Mouse (Mus musculus): ENCODE data around the gene Rpl35.

Rpl35 gene

DNA sequence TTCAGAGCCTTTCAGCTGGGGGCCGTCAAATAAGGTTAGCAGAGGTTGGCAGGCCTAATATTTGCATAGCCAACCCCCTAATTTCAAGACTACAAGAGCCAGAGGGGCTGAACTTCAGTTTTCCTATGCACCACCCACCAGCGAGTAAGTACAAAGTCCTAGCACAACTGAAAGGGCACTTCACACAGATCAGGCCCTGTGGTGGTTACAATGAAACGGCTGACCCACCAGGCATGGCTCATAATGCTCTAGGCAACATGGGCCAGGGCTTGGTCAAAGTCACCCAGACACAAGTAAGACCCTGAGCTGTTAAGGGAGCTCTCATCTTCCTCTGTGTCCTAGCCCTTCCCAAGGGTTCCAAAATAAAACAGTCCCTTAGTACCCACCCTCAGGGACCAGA is 3.6 kb downstream of the Rpl35 start:
- H3K4me1 ChIP-seq (replicated peaks; ENCODE audit: low read depth, low read length): peaks cover 72% of the 10 kb centered on the region
- H3K4me3 ChIP-seq (replicated peaks; ENCODE audit: low read length): peak overlapping the region; percentile 98
- H3K36me3 ChIP-seq (ENCODE audit: insufficient read depth, low read length): peaks cover 53% of the 10 kb centered on the region
- H3K9me3 ChIP-seq (ENCODE audit: low read length): no peaks in the 10 kb centered on the region
- TF ChIP-seq NANOG (IDR thresholded peaks at IDR 0.05; ENCODE audit: borderline replicate concordance, low read length): no peak
- no peak for TF ChIP-seq CTCF (conservative IDR thresholded peaks at IDR 0.05; ENCODE audit: low read length)
- no peak for TF ChIP-seq POU5F1 (IDR thresholded peaks at IDR 0.05; ENCODE audit: borderline replicate concordance, low read length)
- peaks cover 8% of the 10 kb centered on the region; the same call in 1 of the 2 replicates for H3K27me3 ChIP-seq (ENCODE audit: insufficient read depth, low read length)

DNA sequence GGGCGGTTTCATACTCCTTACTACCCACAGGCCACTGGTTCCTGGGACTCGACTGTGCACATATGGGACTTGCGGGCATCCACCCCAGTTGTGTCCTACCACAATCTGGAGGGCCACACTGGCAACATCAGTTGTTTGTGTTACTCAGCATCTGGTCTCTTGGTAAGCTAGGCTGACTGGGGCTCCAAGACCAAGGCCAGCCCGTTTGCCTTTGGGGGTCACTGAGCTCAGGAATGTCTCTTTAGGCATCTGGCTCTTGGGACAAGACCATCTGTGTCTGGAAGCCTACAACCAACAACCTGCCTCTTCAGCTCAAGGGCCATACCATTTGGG is 4.9 kb downstream of the Rpl35 start:
- no peaks in the 10 kb centered on the region for H3K9me3 ChIP-seq (ENCODE audit: low read length)
- peaks cover 17% of the 10 kb centered on the region; the same call in 1 of the 2 replicates for H3K27me3 ChIP-seq (ENCODE audit: insufficient read depth, low read length)
- TF ChIP-seq NANOG (IDR thresholded peaks at IDR 0.05; ENCODE audit: borderline replicate concordance, low read length) (no peak), CTCF (conservative IDR thresholded peaks at IDR 0.05; ENCODE audit: low read length) (no peak), POU5F1 (IDR thresholded peaks at IDR 0.05; ENCODE audit: borderline replicate concordance, low read length) (no peak)
- peaks cover 62% of the 10 kb centered on the region for H3K4me1 ChIP-seq (replicated peaks; ENCODE audit: low read depth, low read length)
- H3K4me3 ChIP-seq (replicated peaks; ENCODE audit: low read length): peak overlapping the region; percentile 98; the same call in 1 of the 2 replicates
- peaks cover 53% of the 10 kb centered on the region for H3K36me3 ChIP-seq (ENCODE audit: insufficient read depth, low read length)

GRCm38 (mm10) chr2:38999910-39000586 is 5.4 kb downstream of the Rpl35 start:
- H3K36me3 ChIP-seq (ENCODE audit: insufficient read depth, low read length): peaks cover 53% of the 10 kb centered on the region
- peaks cover 17% of the 10 kb centered on the region; the same call in 1 of the 2 replicates for H3K27me3 ChIP-seq (ENCODE audit: insufficient read depth, low read length)
- TF ChIP-seq POU5F1 (IDR thresholded peaks at IDR 0.05; ENCODE audit: borderline replicate concordance, low read length): no peak
- TF ChIP-seq NANOG (IDR thresholded peaks at IDR 0.05; ENCODE audit: borderline replicate concordance, low read length): no peak
- no peak for TF ChIP-seq CTCF (conservative IDR thresholded peaks at IDR 0.05; ENCODE audit: low read length)
- H3K4me1 ChIP-seq (replicated peaks; ENCODE audit: low read depth, low read length): peaks cover 62% of the 10 kb centered on the region
- H3K9me3 ChIP-seq (ENCODE audit: low read length): no peaks in the 10 kb centered on the region
- H3K4me3 ChIP-seq (replicated peaks; ENCODE audit: low read length): peak overlapping the region; percentile 98; the same call in 1 of the 2 replicates

GRCm38 (mm10) chr2:38999381-38999780 is 6.0 kb downstream of the Rpl35 start:
- no peak overlapping the region for H3K4me3 ChIP-seq (replicated peaks; ENCODE audit: low read length)

DNA sequence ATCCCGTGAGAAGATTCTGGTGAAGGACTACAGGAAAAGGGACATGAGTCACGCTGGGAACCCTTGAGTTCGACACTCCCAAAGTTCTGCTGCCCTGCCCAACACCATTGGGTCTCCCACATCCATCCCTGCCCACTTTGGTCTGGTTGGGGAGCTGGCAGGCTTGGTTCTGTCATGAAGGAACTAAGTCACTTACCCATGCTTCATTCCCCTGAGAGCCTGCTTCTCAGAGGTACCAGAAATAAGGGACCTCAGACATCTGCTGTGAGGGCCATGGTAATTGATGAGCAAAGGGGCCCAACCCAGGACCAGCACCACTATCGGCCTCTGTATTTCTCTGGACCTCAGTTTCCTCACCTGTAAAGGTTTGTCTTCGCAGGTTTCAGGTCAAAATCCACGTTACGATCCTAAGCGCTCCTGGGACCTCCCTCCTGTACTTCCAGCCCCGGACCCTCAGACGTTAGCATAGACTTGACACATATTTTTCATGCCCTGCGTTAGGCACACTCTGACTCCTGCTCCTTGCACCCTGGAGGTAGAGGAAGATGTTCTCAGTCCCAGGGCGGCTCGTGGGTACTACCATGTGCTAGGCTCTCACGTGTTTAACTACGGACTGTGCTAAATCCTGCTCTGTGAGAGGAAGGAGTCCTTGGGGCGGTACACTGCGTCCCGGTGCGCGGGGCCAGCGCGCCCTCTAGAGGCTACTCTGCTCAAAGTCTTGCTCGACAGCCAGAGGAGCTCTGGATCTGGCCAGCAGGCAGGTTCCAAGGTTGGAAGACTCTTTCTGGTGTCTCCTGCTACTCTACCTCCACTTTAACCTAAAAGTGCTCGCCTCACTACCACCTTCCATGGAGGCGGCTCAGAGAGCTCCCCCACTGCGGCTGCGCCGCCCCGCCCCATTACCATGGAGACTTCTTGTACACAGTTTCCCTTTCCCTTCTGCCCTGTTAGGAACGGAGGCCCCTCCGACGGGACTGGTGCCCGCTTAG is 7.7 kb downstream of the Rpl35 start, which contains the start of gene Wdr38:
Gene Wdr38 (plus strand): TSS at position 91 of the 989 bp plus-strand sequence.
- Histone ChIP-seq H3K4me1 (replicated peaks; ENCODE audit: low read depth, low read length) (peaks cover 57% of the 10 kb centered on the region), H3K27me3 (ENCODE audit: insufficient read depth, low read length) (peaks cover 17% of the 10 kb centered on the region; the same call in 1 of the 2 replicates), H3K36me3 (ENCODE audit: insufficient read depth, low read length) (peaks cover 34% of the 10 kb centered on the region), H3K9me3 (ENCODE audit: low read length) (no peaks in the 10 kb centered on the region), H3K4me3 (replicated peaks; ENCODE audit: low read length) (peak within 1 kb of the TSS; percentile 71)
- TF ChIP-seq NANOG (IDR thresholded peaks at IDR 0.05; ENCODE audit: borderline replicate concordance, low read length) (no peak), CTCF (conservative IDR thresholded peaks at IDR 0.05; ENCODE audit: low read length) (peak; percentile 75)

More at GRCm38 (mm10) chr2:38999381-38999780, 6.0 kb downstream of the Rpl35 start:
- no peak for TF ChIP-seq NANOG (IDR thresholded peaks at IDR 0.05; ENCODE audit: borderline replicate concordance, low read length)
- TF ChIP-seq CTCF (conservative IDR thresholded peaks at IDR 0.05; ENCODE audit: low read length): no peak
- no peak for TF ChIP-seq POU5F1 (IDR thresholded peaks at IDR 0.05; ENCODE audit: borderline replicate concordance, low read length)
- Histone ChIP-seq H3K4me1 (replicated peaks; ENCODE audit: low read depth, low read length) (peaks cover 62% of the 10 kb centered on the region), H3K27me3 (ENCODE audit: insufficient read depth, low read length) (peaks cover 17% of the 10 kb centered on the region; the same call in 1 of the 2 replicates), H3K9me3 (ENCODE audit: low read length) (no peaks in the 10 kb centered on the region), H3K36me3 (ENCODE audit: insufficient read depth, low read length) (peaks cover 51% of the 10 kb centered on the region)

DNA sequence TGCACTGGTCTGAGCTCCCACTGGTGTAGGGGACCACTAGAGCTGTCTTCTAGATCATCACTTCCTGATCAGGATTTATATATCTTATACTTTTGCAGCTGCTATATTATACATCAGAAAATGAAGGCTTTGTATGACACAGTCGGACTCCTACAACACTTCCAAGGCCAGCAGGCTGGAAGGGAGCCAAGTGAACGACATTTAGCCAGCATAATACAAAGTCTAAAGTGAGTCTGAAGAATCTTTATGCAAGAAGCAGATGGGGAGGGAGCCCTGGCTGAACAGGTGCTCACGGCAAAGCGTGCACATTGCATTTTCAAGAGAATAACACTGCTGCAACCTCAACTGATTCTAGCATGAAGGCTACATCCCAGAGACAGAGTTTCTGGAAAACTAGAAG is 13.0 kb downstream of the Rpl35 start:
- TF ChIP-seq POU5F1 (IDR thresholded peaks at IDR 0.05; ENCODE audit: borderline replicate concordance, low read length) (no peak), NANOG (IDR thresholded peaks at IDR 0.05; ENCODE audit: borderline replicate concordance, low read length) (no peak), CTCF (conservative IDR thresholded peaks at IDR 0.05; ENCODE audit: low read length) (no peak)
- Histone ChIP-seq H3K36me3 (ENCODE audit: insufficient read depth, low read length) (no peaks in the 10 kb centered on the region), H3K4me3 (replicated peaks; ENCODE audit: low read length) (no peak overlapping the region), H3K27me3 (ENCODE audit: insufficient read depth, low read length) (peaks cover 15% of the 10 kb centered on the region; the same call in 1 of the 2 replicates), H3K9me3 (ENCODE audit: low read length) (no peaks in the 10 kb centered on the region), H3K4me1 (replicated peaks; ENCODE audit: low read depth, low read length) (peaks cover 19% of the 10 kb centered on the region)

GRCm38 (mm10) chr2:38992004-38992403 is 13.4 kb downstream of the Rpl35 start:
- peaks cover 19% of the 10 kb centered on the region for H3K4me1 ChIP-seq (replicated peaks; ENCODE audit: low read depth, low read length)
- H3K27me3 ChIP-seq (ENCODE audit: insufficient read depth, low read length): peaks cover 10% of the 10 kb centered on the region; the same call in 1 of the 2 replicates
- no peak overlapping the region for H3K4me3 ChIP-seq (replicated peaks; ENCODE audit: low read length)
- TF ChIP-seq CTCF (conservative IDR thresholded peaks at IDR 0.05; ENCODE audit: low read length): no peak
- no peak for TF ChIP-seq NANOG (IDR thresholded peaks at IDR 0.05; ENCODE audit: borderline replicate concordance, low read length)
- no peak for TF ChIP-seq POU5F1 (IDR thresholded peaks at IDR 0.05; ENCODE audit: borderline replicate concordance, low read length)
- H3K36me3 ChIP-seq (ENCODE audit: insufficient read depth, low read length): no peaks in the 10 kb centered on the region
- no peaks in the 10 kb centered on the region for H3K9me3 ChIP-seq (ENCODE audit: low read length)

DNA sequence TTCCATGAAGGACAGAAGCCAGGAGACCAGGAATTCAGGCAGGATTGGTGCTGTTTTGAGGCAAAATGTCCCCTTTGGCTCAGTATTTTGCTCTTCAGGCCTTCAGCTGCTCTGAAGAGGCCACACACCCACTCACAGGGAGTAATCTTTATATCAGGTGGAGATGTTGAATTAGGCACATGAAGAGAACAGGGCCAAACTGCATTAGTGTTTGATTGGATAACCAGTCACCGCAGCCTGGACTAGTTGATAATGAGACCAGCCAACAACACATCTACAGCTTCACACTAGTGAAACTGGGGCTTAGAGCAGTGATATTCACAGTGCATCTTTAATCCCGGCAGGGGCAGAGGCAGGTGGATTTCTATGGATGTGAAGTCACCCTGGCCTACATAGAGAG is 16.5 kb downstream of the Rpl35 start:
- no peaks in the 10 kb centered on the region for H3K36me3 ChIP-seq (ENCODE audit: insufficient read depth, low read length)
- H3K27me3 ChIP-seq (ENCODE audit: insufficient read depth, low read length): no peaks in the 10 kb centered on the region
- TF ChIP-seq NANOG (IDR thresholded peaks at IDR 0.05; ENCODE audit: borderline replicate concordance, low read length) (no peak), CTCF (conservative IDR thresholded peaks at IDR 0.05; ENCODE audit: low read length) (no peak), POU5F1 (IDR thresholded peaks at IDR 0.05; ENCODE audit: borderline replicate concordance, low read length) (no peak)
- H3K4me1 ChIP-seq (replicated peaks; ENCODE audit: low read depth, low read length): peaks cover 24% of the 10 kb centered on the region
- H3K9me3 ChIP-seq (ENCODE audit: low read length): peaks cover 6% of the 10 kb centered on the region
- no peak overlapping the region for H3K4me3 ChIP-seq (replicated peaks; ENCODE audit: low read length)
